Mouse (Mus musculus): Measurements from ENCODE around the gene Gp5. TPM values are rescaled to one million over a fixed set of nuclear protein-coding genes. Genes with fewer than 3 reads are reported as not detected.
A peak's percentile ranks its signal among the peaks of the same experiment; 100 is the strongest.

The Gp5 gene
- polyA plus RNA-seq, 1 experiment from 2014 or later: 0.68 TPM

GRCm38 (mm10) chr16:30283743-30284337 lies 26.7 kb downstream of the Gp5 start:
- Histone ChIP-seq H3K27me3 (ENCODE audit: control insufficient read depth, insufficient read depth, low read length) (peaks cover 44% of the 10 kb centered on the region), H3K9ac (0 out of 2 replicates have a peak overlapping the region, but pooled peaks have one; percentile 3), H3K4me1 (replicated peaks; ENCODE audit: control insufficient read depth, insufficient read depth, low read length) (0 out of 2 replicates have a peak, but pooled peaks cover 7% of the 10 kb centered on the region), H3K27ac (no peak overlapping the region), H3K9me3 (ENCODE audit: control insufficient read depth, low read length) (no peaks in the 10 kb centered on the region), H3K4me2 (replicated peaks) (peak overlapping the region; percentile 49), H3K36me3 (replicated peaks; ENCODE audit: control insufficient read depth, insufficient read depth) (no peaks in the 10 kb centered on the region), H3K4me3 (replicated peaks; ENCODE audit: low read length) (0 out of 2 replicates have a peak overlapping the region, but pooled peaks have one; percentile 1)
- 2% methylated on average over 15 of the region's 15 CpGs for WGBS
- DNase-seq (ENCODE audit: low spot score) (peak; percentile 73), ATAC-seq (ENCODE audit: low FRiP score) (peak; percentile 42)

GRCm38 (mm10) chr16:30282844-30283495 lies 27.6 kb downstream of the Gp5 start, which contains the start of gene Lrrc15:
TSS of gene Lrrc15 (minus strand) at chr16:30283256.
- DNase-seq (ENCODE audit: low spot score) (no peak), ATAC-seq (ENCODE audit: low FRiP score) (0 out of 2 replicates have a peak, but pooled peaks have one; percentile 37)
- Histone ChIP-seq H3K36me3 (replicated peaks; ENCODE audit: control insufficient read depth, insufficient read depth) (no peaks in the 10 kb centered on the region), H3K27ac (no peak within 1 kb of the TSS), H3K4me1 (replicated peaks; ENCODE audit: control insufficient read depth, insufficient read depth, low read length) (0 out of 2 replicates have a peak, but pooled peaks cover 7% of the 10 kb centered on the region), H3K27me3 (ENCODE audit: control insufficient read depth, insufficient read depth, low read length) (peaks cover 44% of the 10 kb centered on the region), H3K9ac (peak within 1 kb of the TSS; percentile 20; the same call in 1 of the 2 replicates), H3K4me3 (replicated peaks; ENCODE audit: low read length) (peak within 1 kb of the TSS; percentile 20), H3K4me2 (replicated peaks) (peak within 1 kb of the TSS; percentile 49), H3K9me3 (ENCODE audit: control insufficient read depth, low read length) (no peaks in the 10 kb centered on the region)
- 7% methylated on average over 34 of the region's 34 CpGs for WGBS

GRCm38 (mm10) chr16:30280676-30281297 lies 29.8 kb downstream of the Gp5 start:
- H3K4me2 ChIP-seq (replicated peaks): no peak overlapping the region
- peaks cover 44% of the 10 kb centered on the region for H3K27me3 ChIP-seq (ENCODE audit: control insufficient read depth, insufficient read depth, low read length)
- no peak overlapping the region for H3K9ac ChIP-seq
- 0 out of 2 replicates have a peak, but pooled peaks cover 7% of the 10 kb centered on the region for H3K4me1 ChIP-seq (replicated peaks; ENCODE audit: control insufficient read depth, insufficient read depth, low read length)
- 13% methylated on average over 4 of the region's 4 CpGs for WGBS
- H3K27ac ChIP-seq: no peak overlapping the region
- DNase-seq (ENCODE audit: low spot score) (no peak), ATAC-seq (ENCODE audit: low FRiP score) (no peak)
- H3K9me3 ChIP-seq (ENCODE audit: control insufficient read depth, low read length): no peaks in the 10 kb centered on the region
- no peak overlapping the region for H3K4me3 ChIP-seq (replicated peaks; ENCODE audit: low read length)
- H3K36me3 ChIP-seq (replicated peaks; ENCODE audit: control insufficient read depth, insufficient read depth): no peaks in the 10 kb centered on the region

- no peak for DNase-seq (ENCODE audit: low spot score)
- H3K4me3 ChIP-seq (replicated peaks; ENCODE audit: low read length): no peak overlapping the region
- H3K9me3 ChIP-seq (ENCODE audit: control insufficient read depth, low read length): no peaks in the 10 kb centered on the region
- ATAC-seq (ENCODE audit: low FRiP score): no peak
- H3K27ac ChIP-seq: no peak overlapping the region
- H3K4me2 ChIP-seq (replicated peaks): no peak overlapping the region
- peaks cover 27% of the 10 kb centered on the region for H3K27me3 ChIP-seq (ENCODE audit: control insufficient read depth, insufficient read depth, low read length)
- 78% methylated on average over 11 of the region's 11 CpGs for WGBS
- H3K36me3 ChIP-seq (replicated peaks; ENCODE audit: control insufficient read depth, insufficient read depth): no peaks in the 10 kb centered on the region
- no peak overlapping the region for H3K9ac ChIP-seq
- 0 out of 2 replicates have a peak, but pooled peaks cover 4% of the 10 kb centered on the region for H3K4me1 ChIP-seq (replicated peaks; ENCODE audit: control insufficient read depth, insufficient read depth, low read length)
These were observed 32.2 kb downstream of the Gp5 start for GRCm38 (mm10) chr16:30278406-30278805.

GRCm38 (mm10) chr16:30275558-30276340 lies 34.8 kb downstream of the Gp5 start:
- Histone ChIP-seq H3K9me3 (ENCODE audit: control insufficient read depth, low read length) (no peaks in the 10 kb centered on the region), H3K36me3 (replicated peaks; ENCODE audit: control insufficient read depth, insufficient read depth) (no peaks in the 10 kb centered on the region), H3K4me2 (replicated peaks) (no peak overlapping the region), H3K27me3 (ENCODE audit: control insufficient read depth, insufficient read depth, low read length) (no peaks in the 10 kb centered on the region), H3K9ac (no peak overlapping the region), H3K27ac (no peak overlapping the region), H3K4me3 (replicated peaks; ENCODE audit: low read length) (no peak overlapping the region), H3K4me1 (replicated peaks; ENCODE audit: control insufficient read depth, insufficient read depth, low read length) (0 out of 2 replicates have a peak, but pooled peaks cover 5% of the 10 kb centered on the region)
- 75% methylated on average over 15 of the region's 15 CpGs for WGBS
- ATAC-seq (ENCODE audit: low FRiP score) (peak; percentile 17; the same call in 1 of the 2 replicates), DNase-seq (ENCODE audit: low spot score) (no peak)

- ATAC-seq (ENCODE audit: low FRiP score): no peak
- Histone ChIP-seq H3K36me3 (replicated peaks; ENCODE audit: control insufficient read depth, insufficient read depth) (no peaks in the 10 kb centered on the region), H3K4me2 (replicated peaks) (no peak overlapping the region), H3K4me3 (replicated peaks; ENCODE audit: low read length) (no peak overlapping the region), H3K27me3 (ENCODE audit: control insufficient read depth, insufficient read depth, low read length) (no peaks in the 10 kb centered on the region), H3K9ac (no peak overlapping the region), H3K4me1 (replicated peaks; ENCODE audit: control insufficient read depth, insufficient read depth, low read length) (0 out of 2 replicates have a peak, but pooled peaks cover 5% of the 10 kb centered on the region), H3K9me3 (ENCODE audit: control insufficient read depth, low read length) (no peaks in the 10 kb centered on the region), H3K27ac (no peak overlapping the region)
- 94% methylated on average over 8 of the region's 8 CpGs for WGBS
- DNase-seq (ENCODE audit: low spot score): no peak
These were observed 37.5 kb downstream of the Gp5 start for GRCm38 (mm10) chr16:30273065-30273464.

GRCm38 (mm10) chr16:30271941-30272595 lies 38.5 kb downstream of the Gp5 start:
- 0 out of 2 replicates have a peak, but pooled peaks cover 5% of the 10 kb centered on the region for H3K4me1 ChIP-seq (replicated peaks; ENCODE audit: control insufficient read depth, insufficient read depth, low read length)
- ATAC-seq (ENCODE audit: low FRiP score): no peak
- no peak overlapping the region for H3K9ac ChIP-seq
- H3K9me3 ChIP-seq (ENCODE audit: control insufficient read depth, low read length): no peaks in the 10 kb centered on the region
- no peak overlapping the region for H3K4me3 ChIP-seq (replicated peaks; ENCODE audit: low read length)
- H3K4me2 ChIP-seq (replicated peaks): no peak overlapping the region
- no peak for DNase-seq (ENCODE audit: low spot score)
- H3K36me3 ChIP-seq (replicated peaks; ENCODE audit: control insufficient read depth, insufficient read depth): no peaks in the 10 kb centered on the region
- H3K27ac ChIP-seq: no peak overlapping the region
- no peaks in the 10 kb centered on the region for H3K27me3 ChIP-seq (ENCODE audit: control insufficient read depth, insufficient read depth, low read length)
- 52% methylated on average over 6 of the region's 6 CpGs for WGBS

- ATAC-seq (ENCODE audit: low FRiP score) (no peak), DNase-seq (ENCODE audit: low spot score) (no peak)
- Histone ChIP-seq H3K27ac (no peak overlapping the region), H3K9ac (no peak overlapping the region), H3K27me3 (ENCODE audit: control insufficient read depth, insufficient read depth, low read length) (no peaks in the 10 kb centered on the region), H3K4me1 (replicated peaks; ENCODE audit: control insufficient read depth, insufficient read depth, low read length) (0 out of 2 replicates have a peak, but pooled peaks cover 5% of the 10 kb centered on the region), H3K9me3 (ENCODE audit: control insufficient read depth, low read length) (no peaks in the 10 kb centered on the region), H3K4me3 (replicated peaks; ENCODE audit: low read length) (no peak overlapping the region), H3K4me2 (replicated peaks) (no peak overlapping the region), H3K36me3 (replicated peaks; ENCODE audit: control insufficient read depth, insufficient read depth) (no peaks in the 10 kb centered on the region)
- WGBS: 78% methylated on average over 8 of the region's 8 CpGs
These were observed 39.3 kb downstream of the Gp5 start for GRCm38 (mm10) chr16:30271223-30271761.
